Mouse (Mus musculus): ENCODE measurements around the gene Fhl2.
"Not testable (repeated sequence)": the region's sequence is repeated elsewhere in the genome, so short reads cannot be mapped to it uniquely, and the experiment has no call there.

- not testable (repeated sequence) for TF ChIP-seq CTCF (IDR thresholded peaks at IDR 0.05; ENCODE audit: low read depth, low read length); GATA1 (IDR thresholded peaks at IDR 0.05; ENCODE audit: borderline replicate concordance, low read length); GATA2 (IDR thresholded peaks at IDR 0.05; ENCODE audit: borderline replicate concordance, low read depth, low read length); TAL1 (conservative IDR thresholded peaks at IDR 0.05; ENCODE audit: low read depth, low read length); POLR2AphosphoS5 (IDR thresholded peaks at IDR 0.05; ENCODE audit: insufficient replicate concordance, low read depth, low read length)
Measured at GRCm38 (mm10) chr1:43188893-43189292, 7.9 kb downstream of the Fhl2 start.

Data from G1E (cell line).